Mouse (Mus musculus) kidney, embryonic 16.5 days (tissue): ENCODE data around the gene Naa25. TPM values are rescaled to one million over a fixed set of nuclear protein-coding genes. Genes with fewer than 3 reads are reported as not detected.

Source experiments
- ATAC-seq: fragments of 200-750 bp; cut with Nextera tagmentation; 2 replicates; pipeline ENCODE4 v1.8.0; 2017; ENCODE audit warnings: moderate TSS enrichment; ENCODE audit not compliant: low FRiP score, low TSS enrichment
- H3K27ac ChIP-seq: fragments of 300-500 bp; sonication (generic); 2 replicates; pipeline ENCODE4 v1.5.1; 2014; ENCODE audit warnings: low read length
- H3K27me3 ChIP-seq: fragments of 300-500 bp; sonication (generic); 2 replicates; pipeline ENCODE4 v1.6.1; 2014; ENCODE audit warnings: low read length, control low read depth, mixed read lengths; ENCODE audit not compliant: insufficient read depth
- H3K36me3 ChIP-seq: fragments of 300-500 bp; sonication (generic); 2 replicates; pipeline ENCODE4 v1.6.1; 2014; ENCODE audit warnings: low read length, control low read depth, mixed read lengths; ENCODE audit not compliant: insufficient read depth
- H3K4me1 ChIP-seq: fragments of 300-500 bp; sonication (generic); 2 replicates; pipeline ENCODE4 v1.6.1; 2014; ENCODE audit warnings: low read length, control low read depth, mixed read lengths; ENCODE audit not compliant: insufficient read depth
- H3K4me2 ChIP-seq: fragments of 300-500 bp; sonication (generic); replicated peaks from 2 replicates; pipeline ENCODE4 v1.6.1; 2014; ENCODE audit warnings: low read depth, low read length
- H3K4me3 ChIP-seq: fragments of 300-500 bp; sonication (generic); 2 replicates; pipeline ENCODE4 v1.5.1; 2014; ENCODE audit warnings: mild to moderate bottlenecking, low read length
- H3K9ac ChIP-seq: fragments of 300-500 bp; sonication (generic); replicated peaks from 2 replicates; pipeline ENCODE4 v1.6.1; 2014; ENCODE audit warnings: low read length
- H3K9me3 ChIP-seq: fragments of 300-500 bp; sonication (generic); 2 replicates; pipeline ENCODE4 v1.6.1; 2016; ENCODE audit warnings: low read length, control low read depth
- WGBS: fragments of 180-500 bp; shearing (Covaris S2); extraction: QIAGEN DNeasy Blood & Tissue Kit; methylation state at CpG from one replicate; pipeline ENCODE4 v1.1.7; 2014; 5-methylcytosine and 5-hydroxymethylcytosine counted together
- polyA plus RNA-seq: library from polyadenylated mRNA; unstranded; fragments of >200 nt; fragmentation: Nextera tagmentation; extraction: Ambion mirVana; gene quantifications from 2 replicates; pipeline ENCODE4 v1.2.1, GENCODE M21; 2015

The Naa25 gene
- polyA plus RNA-seq, 1 experiment from 2014 or later, result 47.5 TPM

- WGBS, result 92% methylated on average over 8 of the region's 8 CpGs
- H3K4me2 ChIP-seq, result no peak overlapping the region
- peaks cover 30% of the 10 kb centered on the region for H3K36me3 ChIP-seq
- no peaks in the 10 kb centered on the region for H3K27me3 ChIP-seq
- ATAC-seq, result no peak
- no peaks in the 10 kb centered on the region for H3K9me3 ChIP-seq
- H3K4me3 ChIP-seq, result no peak overlapping the region
- H3K4me1 ChIP-seq, result no peaks in the 10 kb centered on the region
- H3K27ac ChIP-seq, result no peak overlapping the region
- no peak overlapping the region for H3K9ac ChIP-seq
Observed at GRCm38 (mm10) chr5:121407856-121408255, 10.1 kb downstream of the Naa25 start.

DNA sequence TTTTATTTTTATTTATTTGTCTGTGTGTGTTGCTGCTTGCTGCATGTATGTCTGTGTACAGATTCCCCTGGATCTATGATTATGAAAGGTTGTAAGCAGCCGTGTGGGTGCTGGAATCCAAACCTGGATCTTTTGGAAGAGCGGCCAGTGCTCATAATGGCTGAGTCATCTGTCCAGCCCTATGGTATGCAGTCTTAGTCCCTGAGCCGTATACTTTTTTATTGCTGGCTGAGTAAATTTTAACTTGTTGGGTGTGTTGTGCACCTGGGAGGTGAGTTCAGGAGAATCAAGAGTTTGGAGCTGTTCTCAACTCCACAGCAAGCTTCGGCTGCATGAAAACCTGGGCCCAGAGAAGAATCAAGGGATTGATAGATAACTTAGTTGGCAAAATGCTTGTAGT is 13.2 kb downstream of the Naa25 start:
- Histone ChIP-seq H3K4me2 (no peak overlapping the region), H3K27me3 (no peaks in the 10 kb centered on the region), H3K4me3 (no peak overlapping the region), H3K4me1 (no peaks in the 10 kb centered on the region), H3K9me3 (no peaks in the 10 kb centered on the region), H3K9ac (no peak overlapping the region), H3K27ac (no peak overlapping the region), H3K36me3 (peaks cover 52% of the 10 kb centered on the region)
- no peak for ATAC-seq
- 76% methylated on average over 4 of the region's 4 CpGs for WGBS

GRCm38 (mm10) chr5:121420721-121421120 is 23.0 kb downstream of the Naa25 start:
- 90% methylated on average over 9 of the region's 9 CpGs for WGBS
- Histone ChIP-seq H3K36me3 (peaks cover 89% of the 10 kb centered on the region), H3K4me1 (no peaks in the 10 kb centered on the region), H3K27ac (no peak overlapping the region), H3K9me3 (peaks cover 3% of the 10 kb centered on the region; the same call in 1 of the 2 replicates), H3K4me2 (no peak overlapping the region), H3K27me3 (no peaks in the 10 kb centered on the region), H3K9ac (no peak overlapping the region), H3K4me3 (no peak overlapping the region)
- ATAC-seq, result no peak

DNA sequence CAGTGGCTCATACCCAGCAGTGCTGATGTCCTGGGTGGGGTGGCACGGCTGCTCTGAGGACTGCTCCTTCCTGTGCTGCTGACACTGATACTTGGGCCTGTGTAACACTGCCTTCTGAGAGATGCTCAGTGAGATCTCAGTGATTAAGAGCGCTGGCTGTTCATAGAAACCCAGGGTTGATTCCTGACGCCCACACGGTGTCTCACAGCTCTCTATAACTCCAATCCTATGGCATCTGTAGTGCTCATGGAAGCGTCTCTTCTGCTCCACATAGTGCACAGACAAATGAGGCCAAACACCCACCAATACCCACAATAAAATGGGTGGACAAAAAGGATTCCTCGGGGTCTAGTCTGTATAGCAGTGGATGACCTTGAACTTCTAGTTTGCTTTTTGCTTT is 25.1 kb downstream of the Naa25 start:
- Histone ChIP-seq H3K27ac (no peak overlapping the region), H3K4me2 (no peak overlapping the region), H3K27me3 (no peaks in the 10 kb centered on the region), H3K4me1 (no peaks in the 10 kb centered on the region), H3K9me3 (no peaks in the 10 kb centered on the region), H3K9ac (no peak overlapping the region), H3K4me3 (no peak overlapping the region), H3K36me3 (peaks cover 90% of the 10 kb centered on the region)
- ATAC-seq, result no peak; the same call in 1 of the 2 replicates
- 92% methylated on average over 6 of the region's 6 CpGs for WGBS

GRCm38 (mm10) chr5:121423297-121423696 is 25.6 kb downstream of the Naa25 start:
- WGBS, result 90% methylated on average over 10 of the region's 10 CpGs
- H3K27ac ChIP-seq, result no peak overlapping the region
- H3K9ac ChIP-seq, result no peak overlapping the region
- H3K4me3 ChIP-seq, result no peak overlapping the region
- no peaks in the 10 kb centered on the region for H3K4me1 ChIP-seq
- H3K4me2 ChIP-seq, result no peak overlapping the region
- ATAC-seq, result peak; percentile 65
- no peaks in the 10 kb centered on the region for H3K9me3 ChIP-seq
- H3K27me3 ChIP-seq, result no peaks in the 10 kb centered on the region
- peaks cover 90% of the 10 kb centered on the region for H3K36me3 ChIP-seq

DNA sequence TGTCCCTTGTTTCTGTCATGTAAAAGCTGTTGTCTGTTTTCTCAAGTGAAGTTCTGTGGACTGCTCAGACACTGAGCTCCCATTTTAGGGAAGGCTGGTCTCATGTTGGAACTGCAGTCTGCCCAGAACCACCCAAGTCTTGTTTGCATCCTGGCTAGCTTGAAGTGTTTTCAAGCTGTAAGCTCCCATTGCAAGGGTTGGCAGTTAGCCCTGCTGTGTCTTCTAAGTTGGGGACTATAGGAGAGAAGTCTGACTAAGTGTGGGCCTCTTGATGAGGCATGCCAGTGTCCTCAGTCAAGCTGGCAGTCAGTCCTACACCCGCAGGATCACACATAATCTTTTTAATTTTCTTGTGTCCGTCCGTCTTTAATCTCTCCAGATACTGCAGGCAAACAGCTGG is 31.2 kb downstream of the Naa25 start:
- no peaks in the 10 kb centered on the region for H3K9me3 ChIP-seq
- WGBS, result 92% methylated on average over 3 of the region's 3 CpGs
- H3K27ac ChIP-seq, result no peak overlapping the region
- no peaks in the 10 kb centered on the region for H3K4me1 ChIP-seq
- no peak for ATAC-seq
- no peaks in the 10 kb centered on the region for H3K27me3 ChIP-seq
- H3K36me3 ChIP-seq, result peaks cover 94% of the 10 kb centered on the region
- no peak overlapping the region for H3K4me3 ChIP-seq
- H3K9ac ChIP-seq, result no peak overlapping the region
- no peak overlapping the region for H3K4me2 ChIP-seq

- Histone ChIP-seq H3K4me2 (no peak overlapping the region), H3K27me3 (no peaks in the 10 kb centered on the region), H3K27ac (no peak overlapping the region), H3K36me3 (peaks cover 64% of the 10 kb centered on the region), H3K4me3 (no peak overlapping the region), H3K4me1 (no peaks in the 10 kb centered on the region), H3K9ac (no peak overlapping the region), H3K9me3 (no peaks in the 10 kb centered on the region)
- ATAC-seq, result no peak
- 86% methylated on average over 5 of the region's 5 CpGs for WGBS
Observed at GRCm38 (mm10) chr5:121438131-121438530, 40.4 kb downstream of the Naa25 start.

GRCm38 (mm10) chr5:121438756-121439155 is 41.0 kb downstream of the Naa25 start:
- no peak overlapping the region for H3K4me2 ChIP-seq
- H3K27me3 ChIP-seq, result no peaks in the 10 kb centered on the region
- H3K4me3 ChIP-seq, result no peak overlapping the region
- no peaks in the 10 kb centered on the region for H3K4me1 ChIP-seq
- no peak overlapping the region for H3K27ac ChIP-seq
- ATAC-seq, result no peak
- H3K36me3 ChIP-seq, result peaks cover 64% of the 10 kb centered on the region
- no peak overlapping the region for H3K9ac ChIP-seq
- WGBS, result 94% methylated on average over 11 of the region's 11 CpGs
- H3K9me3 ChIP-seq, result no peaks in the 10 kb centered on the region

DNA sequence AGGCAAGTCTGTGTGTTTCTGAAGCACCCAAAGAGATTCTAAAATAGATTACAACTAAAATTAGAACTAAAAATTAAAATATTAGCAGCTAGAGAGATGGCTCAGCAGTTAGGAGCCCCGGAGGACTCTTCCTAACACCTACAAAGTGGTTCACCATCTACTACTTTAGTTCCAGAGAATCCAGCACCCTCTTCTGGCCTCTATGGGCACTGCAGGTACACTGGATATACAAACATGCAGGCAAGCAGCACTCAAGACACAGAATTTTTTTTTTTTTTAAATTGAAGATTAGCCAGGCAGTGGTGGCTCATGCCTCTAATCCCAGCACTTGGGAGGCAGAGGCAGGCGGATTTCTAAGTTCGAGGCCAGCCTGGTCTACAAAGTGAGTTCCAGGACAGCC is 45.8 kb downstream of the Naa25 start:
- peaks cover 79% of the 10 kb centered on the region for H3K36me3 ChIP-seq
- ATAC-seq, result no peak
- 95% methylated on average over 3 of the region's 3 CpGs for WGBS

GRCm38 (mm10) chr5:121444870-121445269 is 47.1 kb downstream of the Naa25 start:
- Histone ChIP-seq H3K36me3 (peaks cover 78% of the 10 kb centered on the region), H3K9me3 (no peaks in the 10 kb centered on the region), H3K4me2 (no peak overlapping the region), H3K4me1 (no peaks in the 10 kb centered on the region), H3K4me3 (no peak overlapping the region), H3K27me3 (no peaks in the 10 kb centered on the region), H3K27ac (no peak overlapping the region), H3K9ac (no peak overlapping the region)
- 91% methylated on average over 5 of the region's 5 CpGs for WGBS
- no peak for ATAC-seq

More for the DNA sequence above, 45.8 kb downstream of the Naa25 start:
- Histone ChIP-seq H3K4me2 (no peak overlapping the region), H3K4me1 (no peaks in the 10 kb centered on the region), H3K9ac (no peak overlapping the region), H3K9me3 (no peaks in the 10 kb centered on the region), H3K27me3 (no peaks in the 10 kb centered on the region), H3K4me3 (no peak overlapping the region), H3K27ac (no peak overlapping the region)
